Mouse (Mus musculus) midbrain, embryonic 16.5 days (tissue): ENCODE measurements around the gene Ryr2. TPM values are rescaled to one million over a fixed set of nuclear protein-coding genes. Genes with fewer than 3 reads are reported as not detected.
"Not testable (repeated sequence)": the region's sequence is repeated elsewhere in the genome, so short reads cannot be mapped to it uniquely, and the experiment has no call there.

Experiments
- ATAC-seq: fragments of 200-750 bp; cut with Nextera tagmentation; 2 replicates; pipeline ENCODE4 v1.8.0; 2017; ENCODE audit warnings: moderate TSS enrichment
- H3K27ac ChIP-seq: fragments of 300-500 bp; sonication (generic); 2 replicates; pipeline ENCODE4 v1.5.1; 2014; ENCODE audit warnings: mild to moderate bottlenecking, low read length, mixed read lengths
- H3K27me3 ChIP-seq: fragments of 300-500 bp; sonication (generic); 2 replicates; pipeline ENCODE4 v1.6.1; 2014; ENCODE audit warnings: low read depth, low read length, mixed read lengths; ENCODE audit not compliant: control insufficient read depth, insufficient read depth
- H3K36me3 ChIP-seq: fragments of 300-500 bp; sonication (generic); 2 replicates; pipeline ENCODE4 v1.6.1; 2014; ENCODE audit warnings: mild to moderate bottlenecking, low read length, moderate library complexity, mixed read lengths; ENCODE audit not compliant: control insufficient read depth, insufficient read depth
- H3K4me1 ChIP-seq: fragments of 300-500 bp; sonication (generic); 2 replicates; pipeline ENCODE4 v1.6.1; 2014; ENCODE audit warnings: mild to moderate bottlenecking, low read length, mixed read lengths; ENCODE audit not compliant: control insufficient read depth, insufficient read depth
- H3K4me2 ChIP-seq: fragments of 300-500 bp; sonication (generic); 2 replicates; pipeline ENCODE4 v1.6.1; 2014; ENCODE audit warnings: mild to moderate bottlenecking, low read length, mixed read lengths
- H3K4me3 ChIP-seq: fragments of 300-500 bp; sonication (generic); 2 replicates; pipeline ENCODE4 v1.5.1; 2014; ENCODE audit warnings: low read depth, mild to moderate bottlenecking, low read length, moderate library complexity, mixed read lengths
- H3K9ac ChIP-seq: fragments of 300-500 bp; sonication (generic); 2 replicates; pipeline ENCODE4 v1.6.1; 2014; ENCODE audit warnings: low read depth, low read length, mixed read lengths
- H3K9me3 ChIP-seq: fragments of 300-500 bp; sonication (generic); replicated peaks from 2 replicates; pipeline ENCODE4 v1.6.1; 2014; ENCODE audit warnings: mild to moderate bottlenecking, low read length, mixed read lengths; ENCODE audit not compliant: control insufficient read depth, poor library complexity, severe bottlenecking
- WGBS: fragments of 180-500 bp; shearing (Covaris S2); extraction: QIAGEN DNeasy Blood & Tissue Kit; methylation state at CpG from one replicate; pipeline ENCODE4 v1.1.7; 2014; 5-methylcytosine and 5-hydroxymethylcytosine counted together
- polyA plus RNA-seq: library from polyadenylated mRNA; unstranded; fragments of >200 nt; fragmentation: Nextera tagmentation; extraction: Ambion mirVana; gene quantifications from 2 replicates; pipeline ENCODE4 v1.2.1, GENCODE M21; 2015

Gene Ryr2
- polyA plus RNA-seq, result 3.5 and 4.2 TPM in 2 replicates

DNA sequence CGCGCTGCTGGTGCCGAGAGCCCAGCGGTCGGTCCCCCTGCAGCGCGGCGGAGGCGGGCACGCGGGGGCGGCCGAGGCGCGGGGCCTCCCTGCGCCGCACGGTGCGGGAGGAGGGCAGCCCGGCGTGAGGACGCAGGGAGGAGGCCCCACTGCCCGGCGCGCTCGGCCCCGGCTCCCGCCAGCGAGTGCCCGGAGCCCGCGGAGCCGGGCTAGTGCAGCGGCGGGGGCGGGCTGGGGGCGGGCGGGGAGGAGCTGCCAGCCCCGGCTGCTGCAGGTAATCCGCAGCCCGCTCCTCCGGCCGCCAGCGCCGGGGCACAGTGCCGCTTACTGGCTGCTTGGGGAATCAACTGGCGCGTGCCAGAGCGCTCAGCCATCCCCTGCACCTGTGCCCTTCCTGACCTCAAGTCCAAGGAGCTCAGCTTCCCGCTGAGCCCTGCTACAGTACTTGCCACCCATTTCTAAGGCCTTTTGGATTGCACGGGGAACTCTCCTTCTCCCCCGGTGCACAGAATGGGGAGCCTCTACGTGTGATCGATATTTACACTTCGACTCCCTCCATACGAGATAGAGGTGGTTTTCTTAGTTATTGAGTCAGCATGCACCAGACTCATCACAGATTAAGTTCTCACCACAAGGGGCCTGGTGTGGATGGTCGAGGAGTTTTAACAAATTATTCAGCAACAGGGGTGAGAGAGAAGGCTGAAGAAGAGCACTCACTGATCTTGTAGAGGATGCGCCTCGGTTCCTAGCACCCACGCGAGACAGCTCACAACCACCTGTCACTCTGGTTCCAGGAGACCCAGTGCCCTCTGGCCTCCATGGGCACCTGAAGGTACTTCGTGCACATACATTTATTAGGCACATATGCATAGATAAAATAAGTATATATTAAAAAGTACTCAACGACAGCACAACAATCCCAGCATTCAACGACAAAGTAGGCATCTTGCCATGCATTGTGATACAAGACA lies at the start of gene Ryr2:
Gene Ryr2, minus strand, starts transcription at position 284 of the 971 bp plus-strand sequence.
- WGBS, result 8% methylated on average over 46 of the region's 64 CpGs
- ATAC-seq, result peak; percentile 92
- Histone ChIP-seq H3K27me3 (no peaks in the 10 kb centered on the region), H3K9ac (peak within 1 kb of the TSS; percentile 79), H3K4me2 (peak within 1 kb of the TSS; percentile 63), H3K27ac (peak within 1 kb of the TSS; percentile 81), H3K36me3 (no peaks in the 10 kb centered on the region), H3K4me3 (peak within 1 kb of the TSS; percentile 63), H3K9me3 (no peaks in the 10 kb centered on the region), H3K4me1 (peaks cover 16% of the 10 kb centered on the region)

DNA sequence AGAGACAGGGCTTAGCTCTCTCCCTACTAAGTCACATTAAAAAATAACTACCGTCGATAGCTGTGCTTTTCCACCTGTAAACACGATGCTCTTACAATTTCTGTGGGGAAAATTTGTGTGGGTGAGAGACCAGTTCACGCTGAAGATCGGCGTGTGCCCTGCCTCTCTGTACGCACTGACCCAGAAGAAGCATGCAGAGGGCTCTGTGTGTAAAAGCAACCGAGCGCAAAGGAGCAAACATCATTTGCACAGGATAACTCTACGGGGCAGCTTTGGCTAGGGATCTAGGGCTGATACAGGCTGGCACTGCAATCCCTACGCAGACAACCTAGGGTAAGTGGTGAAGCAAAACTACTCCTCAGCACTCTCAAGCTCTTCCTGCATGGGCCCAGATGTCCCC lies 47.2 kb upstream of the Ryr2 start:
- no peak overlapping the region for H3K4me2 ChIP-seq
- H3K9me3 ChIP-seq, result no peaks in the 10 kb centered on the region
- peaks cover 3% of the 10 kb centered on the region; the same call in 1 of the 2 replicates for H3K4me1 ChIP-seq
- no peak overlapping the region for H3K27ac ChIP-seq
- no peaks in the 10 kb centered on the region for H3K36me3 ChIP-seq
- peak; percentile 31; the same call in 1 of the 2 replicates for ATAC-seq
- H3K9ac ChIP-seq, result no peak overlapping the region
- H3K4me3 ChIP-seq, result no peak overlapping the region
- 54% methylated on average over 11 of the region's 11 CpGs for WGBS
- H3K27me3 ChIP-seq, result no peaks in the 10 kb centered on the region

DNA sequence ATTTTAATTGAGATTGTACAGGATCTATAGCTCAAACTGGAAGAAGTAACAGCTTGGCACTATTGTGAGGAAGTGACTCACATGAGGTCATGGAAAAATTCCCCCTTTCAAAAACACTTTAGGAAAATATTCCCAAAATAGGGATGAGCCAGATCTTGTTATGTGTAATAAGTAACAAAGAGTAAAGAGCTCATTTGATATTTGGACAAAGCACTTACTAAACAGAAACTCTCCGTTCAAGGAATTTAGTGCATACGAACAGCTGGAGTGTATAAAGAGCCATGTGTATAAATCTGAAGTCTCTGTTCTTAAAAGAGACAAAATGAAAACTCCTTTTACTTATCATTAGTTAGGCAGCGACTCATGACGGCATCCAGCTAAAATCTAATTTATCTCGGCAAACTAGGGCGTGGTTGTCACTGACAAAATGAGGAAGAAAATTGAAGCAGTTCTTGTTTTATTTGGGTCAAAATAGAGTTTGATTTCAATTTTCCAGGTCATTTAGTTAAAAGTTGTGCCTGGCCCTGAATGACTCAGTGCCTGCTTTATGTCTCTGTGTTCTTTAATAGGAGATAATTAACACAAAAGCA lies 40.3 kb upstream of the Ryr2 start:
- H3K4me1 ChIP-seq, result no peaks in the 10 kb centered on the region
- H3K27me3 ChIP-seq, result no peaks in the 10 kb centered on the region
- H3K9ac ChIP-seq, result no peak overlapping the region
- WGBS, result 85% methylated on average over 6 of the region's 6 CpGs
- no peak overlapping the region for H3K4me2 ChIP-seq
- ATAC-seq, result no peak
- H3K27ac ChIP-seq, result no peak overlapping the region
- H3K4me3 ChIP-seq, result no peak overlapping the region
- H3K9me3 ChIP-seq, result no peaks in the 10 kb centered on the region
- no peaks in the 10 kb centered on the region for H3K36me3 ChIP-seq

DNA sequence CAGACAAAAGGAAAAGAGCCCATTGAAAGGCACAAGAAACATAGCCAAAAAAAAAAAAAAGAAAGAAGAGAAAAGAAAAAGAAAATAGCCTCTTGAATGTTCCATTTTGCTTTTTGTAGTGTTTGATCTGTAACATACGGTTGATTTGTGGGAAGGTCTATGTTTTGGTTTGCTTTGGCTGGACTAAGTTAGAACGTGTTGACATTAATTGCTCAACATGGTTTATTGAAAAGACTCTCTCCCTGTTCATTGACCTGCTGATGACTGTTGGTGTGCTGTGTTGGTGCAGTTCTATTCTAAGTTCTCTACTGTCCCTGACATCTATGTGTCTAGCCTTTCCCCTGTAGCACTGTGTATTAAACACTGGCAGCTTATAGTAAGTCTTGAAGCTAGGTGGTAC lies 39.7 kb upstream of the Ryr2 start:
- Histone ChIP-seq H3K4me3 (no peak overlapping the region), H3K9me3 (no peaks in the 10 kb centered on the region), H3K4me2 (no peak overlapping the region), H3K9ac (no peak overlapping the region), H3K27me3 (no peaks in the 10 kb centered on the region), H3K27ac (no peak overlapping the region), H3K4me1 (no peaks in the 10 kb centered on the region), H3K36me3 (no peaks in the 10 kb centered on the region)
- no peak for ATAC-seq
- 92% methylated on average over 2 of the region's 2 CpGs for WGBS

DNA sequence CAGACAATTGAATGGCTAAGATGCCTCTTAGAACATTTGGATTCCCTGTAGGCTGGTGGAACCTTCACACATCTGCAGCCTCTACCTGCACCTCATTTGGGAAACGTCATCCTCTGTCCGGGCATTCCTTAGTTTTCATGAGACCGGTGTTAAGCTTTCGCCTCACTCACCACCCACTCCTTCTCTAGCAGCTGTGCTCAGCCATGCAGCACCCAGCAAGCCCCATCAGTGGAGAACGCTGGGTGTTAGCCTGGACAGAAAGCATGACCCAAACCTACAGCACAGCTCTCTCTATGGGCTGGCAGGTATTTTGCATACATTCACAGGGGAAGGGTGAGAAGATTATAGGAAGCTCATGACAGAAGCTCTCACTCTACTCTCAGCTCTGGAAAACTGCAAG lies 36.6 kb upstream of the Ryr2 start:
- WGBS, result 90% methylated on average over 5 of the region's 5 CpGs
- Histone ChIP-seq H3K27me3 (no peaks in the 10 kb centered on the region), H3K27ac (no peak overlapping the region), H3K4me2 (no peak overlapping the region), H3K9me3 (no peaks in the 10 kb centered on the region), H3K36me3 (no peaks in the 10 kb centered on the region), H3K4me3 (no peak overlapping the region), H3K4me1 (no peaks in the 10 kb centered on the region), H3K9ac (no peak overlapping the region)
- no peak for ATAC-seq

DNA sequence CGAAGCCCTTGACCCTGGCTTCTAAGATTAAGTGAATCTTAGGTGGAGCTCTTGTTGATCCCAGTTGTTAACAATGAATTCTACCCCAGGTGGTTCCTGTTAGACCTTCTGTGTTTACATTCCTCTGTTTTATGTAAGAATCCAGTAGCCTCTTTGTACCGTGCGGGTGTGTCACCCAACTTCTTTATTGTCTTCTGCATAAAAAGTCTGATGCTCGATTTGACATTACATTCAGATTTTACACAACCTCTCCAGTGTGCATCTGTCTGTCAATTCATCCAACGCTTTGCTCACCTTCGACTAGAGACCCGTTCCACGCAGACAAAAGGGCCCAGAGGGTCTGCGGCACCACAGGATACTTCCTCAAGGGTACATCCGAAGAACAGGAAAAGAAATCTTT lies 29.7 kb upstream of the Ryr2 start:
- H3K27me3 ChIP-seq, H3K4me3 ChIP-seq, H3K4me1 ChIP-seq, H3K4me2 ChIP-seq, H3K9ac ChIP-seq, ATAC-seq, H3K9me3 ChIP-seq, H3K36me3 ChIP-seq, H3K27ac ChIP-seq: not testable (repeated sequence)
- WGBS, result 86% methylated on average over 10 of the region's 10 CpGs

DNA sequence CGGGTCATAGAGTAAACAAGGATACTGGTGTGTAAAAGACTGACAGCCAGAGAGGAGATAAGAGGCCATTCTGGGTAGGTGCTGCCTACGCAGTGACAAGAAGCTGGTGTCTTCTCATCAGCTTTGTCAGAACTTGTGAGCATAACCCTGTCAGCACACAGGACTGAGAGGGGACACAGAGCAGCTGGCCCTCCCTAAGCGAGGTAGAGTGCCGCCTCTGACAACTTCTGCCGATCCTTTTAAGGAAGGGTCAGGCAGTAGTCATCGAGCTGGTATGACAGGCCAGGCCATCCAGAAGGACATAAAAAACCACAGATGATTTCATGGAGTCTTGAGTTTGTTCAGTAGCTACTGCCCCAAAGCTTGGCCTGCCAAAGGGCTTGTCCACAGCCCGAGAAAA lies 26.8 kb upstream of the Ryr2 start:
- no peak overlapping the region for H3K4me3 ChIP-seq
- no peaks in the 10 kb centered on the region for H3K9me3 ChIP-seq
- H3K4me2 ChIP-seq, result no peak overlapping the region
- H3K27me3 ChIP-seq, result no peaks in the 10 kb centered on the region
- no peaks in the 10 kb centered on the region; the same call in 1 of the 2 replicates for H3K4me1 ChIP-seq
- no peaks in the 10 kb centered on the region for H3K36me3 ChIP-seq
- 91% methylated on average over 7 of the region's 7 CpGs for WGBS
- ATAC-seq, result no peak
- no peak overlapping the region for H3K27ac ChIP-seq
- H3K9ac ChIP-seq, result no peak overlapping the region

DNA sequence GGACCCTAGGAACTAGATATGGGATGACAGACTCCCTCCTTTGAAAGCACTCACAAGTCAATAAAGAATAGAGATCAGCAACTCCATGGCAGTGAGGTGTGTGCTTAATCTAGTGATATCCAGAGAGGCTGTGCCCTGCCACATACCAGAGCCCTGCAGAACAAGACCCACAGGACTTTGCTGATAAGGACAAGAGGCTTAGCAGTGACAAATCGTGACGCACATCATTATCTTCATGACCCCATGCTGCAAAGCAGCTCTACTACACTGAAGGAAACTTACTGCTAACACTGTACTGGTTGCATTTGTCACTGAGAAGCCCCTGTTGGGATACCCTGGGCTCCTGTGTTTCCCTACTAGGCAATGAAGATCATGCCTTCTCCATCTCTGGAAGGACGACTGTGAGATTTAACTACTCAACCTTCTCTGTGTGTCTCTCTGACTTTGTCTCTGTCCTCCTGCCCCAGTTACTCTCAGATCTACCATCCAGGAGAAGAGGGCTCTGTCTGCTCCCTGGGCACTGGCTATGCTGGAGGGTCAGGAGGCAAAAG lies 25.5 kb upstream of the Ryr2 start:
- Histone ChIP-seq H3K9ac (no peak overlapping the region), H3K4me3 (no peak overlapping the region), H3K9me3 (no peaks in the 10 kb centered on the region), H3K27ac (no peak overlapping the region), H3K27me3 (no peaks in the 10 kb centered on the region), H3K36me3 (no peaks in the 10 kb centered on the region), H3K4me1 (no peaks in the 10 kb centered on the region; the same call in 1 of the 2 replicates), H3K4me2 (no peak overlapping the region)
- no peak for ATAC-seq
- WGBS, result 77% methylated on average over 3 of the region's 3 CpGs

DNA sequence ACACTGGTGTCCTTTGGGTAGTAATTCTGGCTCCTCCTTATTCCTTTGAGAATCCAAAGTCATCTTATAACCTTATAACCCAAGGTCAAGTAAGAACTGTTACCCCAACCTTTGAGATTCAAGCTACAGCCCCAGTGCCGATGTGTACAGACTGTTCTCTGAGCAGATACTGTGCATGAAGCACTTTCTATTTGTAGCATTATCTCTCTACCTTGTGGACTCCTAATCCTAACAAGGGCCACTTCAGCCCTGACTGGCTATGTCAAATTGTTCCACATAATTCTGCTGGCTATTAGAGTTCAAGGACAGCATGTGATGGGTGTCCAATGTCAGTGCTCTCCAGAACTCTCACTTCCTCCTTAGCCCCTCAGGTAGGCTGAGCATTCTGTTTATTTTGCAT lies 22.4 kb upstream of the Ryr2 start:
- H3K4me2 ChIP-seq, result no peak overlapping the region
- no peak for ATAC-seq
- H3K27ac ChIP-seq, result no peak overlapping the region
- no peaks in the 10 kb centered on the region for H3K36me3 ChIP-seq
- H3K4me1 ChIP-seq, result no peaks in the 10 kb centered on the region; the same call in 1 of the 2 replicates
- H3K27me3 ChIP-seq, result no peaks in the 10 kb centered on the region
- H3K9ac ChIP-seq, result no peak overlapping the region
- WGBS, result 93% methylated on average over 1 of the region's 1 CpGs
- H3K4me3 ChIP-seq, result no peak overlapping the region
- H3K9me3 ChIP-seq, result no peaks in the 10 kb centered on the region
